Mouse (Mus musculus): Measurements from ENCODE around the gene Myo5c.
A peak's percentile ranks its signal among the peaks of the same experiment; 100 is the strongest.
"Not testable (repeated sequence)": the region's sequence is repeated elsewhere in the genome, so short reads cannot be mapped to it uniquely, and the experiment has no call there.

Gene Myo5c

GRCm38 (mm10) chr9:75243730-75244406, 12.0 kb downstream of the Myo5c start:
- DNase-seq (ENCODE audit: low spot score), result peak; percentile 79

GRCm38 (mm10) chr9:75244527-75244926, 12.7 kb downstream of the Myo5c start:
- DNase-seq (ENCODE audit: low spot score), result no peak

- DNase-seq (ENCODE audit: low spot score), result no peak
Measured at GRCm38 (mm10) chr9:75246080-75246930, 14.5 kb downstream of the Myo5c start.

GRCm38 (mm10) chr9:75247870-75248269, 16.1 kb downstream of the Myo5c start:
- no peak for DNase-seq (ENCODE audit: low spot score)

GRCm38 (mm10) chr9:75248359-75248758, 16.5 kb downstream of the Myo5c start:
- no peak for DNase-seq (ENCODE audit: low spot score)

- no peak for DNase-seq (ENCODE audit: low spot score)
Measured at GRCm38 (mm10) chr9:75248874-75249273, 17.1 kb downstream of the Myo5c start.

GRCm38 (mm10) chr9:75253158-75253557, 21.3 kb downstream of the Myo5c start:
- DNase-seq (ENCODE audit: low spot score), result not testable (repeated sequence)

- DNase-seq (ENCODE audit: low spot score), result no peak
Measured at GRCm38 (mm10) chr9:75253766-75254165, 21.9 kb downstream of the Myo5c start.

GRCm38 (mm10) chr9:75254196-75254955, 22.6 kb downstream of the Myo5c start:
- no peak for DNase-seq (ENCODE audit: low spot score)

- DNase-seq (ENCODE audit: low spot score), result no peak
Measured at GRCm38 (mm10) chr9:75255820-75256545, 24.2 kb downstream of the Myo5c start.

- DNase-seq (ENCODE audit: low spot score), result no peak
Measured at GRCm38 (mm10) chr9:75258792-75259191, 27.0 kb downstream of the Myo5c start.

- no peak for DNase-seq (ENCODE audit: low spot score)
Measured at GRCm38 (mm10) chr9:75259656-75260055, 27.8 kb downstream of the Myo5c start.

GRCm38 (mm10) chr9:75261332-75261872, 29.6 kb downstream of the Myo5c start:
- DNase-seq (ENCODE audit: low spot score), result no peak

GRCm38 (mm10) chr9:75262235-75262826, 30.5 kb downstream of the Myo5c start:
- DNase-seq (ENCODE audit: low spot score), result no peak

- peak; percentile 85 for DNase-seq (ENCODE audit: low spot score)
Measured at GRCm38 (mm10) chr9:75264008-75264718, 32.3 kb downstream of the Myo5c start.

GRCm38 (mm10) chr9:75267147-75267546, 35.3 kb downstream of the Myo5c start:
- DNase-seq (ENCODE audit: low spot score), result no peak

GRCm38 (mm10) chr9:75270382-75270781, 38.6 kb downstream of the Myo5c start:
- no peak for DNase-seq (ENCODE audit: low spot score)

- no peak for DNase-seq (ENCODE audit: low spot score)
Measured at GRCm38 (mm10) chr9:75271539-75271938, 39.7 kb downstream of the Myo5c start.

GRCm38 (mm10) chr9:75273646-75274045, 41.8 kb downstream of the Myo5c start:
- DNase-seq (ENCODE audit: low spot score), result no peak

GRCm38 (mm10) chr9:75274486-75274885, 42.7 kb downstream of the Myo5c start:
- DNase-seq (ENCODE audit: low spot score), result no peak

- DNase-seq (ENCODE audit: low spot score), result no peak
Measured at GRCm38 (mm10) chr9:75275051-75275450, 43.2 kb downstream of the Myo5c start.
